Mouse (Mus musculus) spleen, adult 2 months (tissue): Measurements from ENCODE around the gene Olfr339.
"Not testable (repeated sequence)": the region's sequence is repeated elsewhere in the genome, so short reads cannot be mapped to it uniquely, and the experiment has no call there.

Source experiments
- CTCF ChIP-seq: fragments of 200-500 bp; IDR thresholded peaks from 2 replicates; pipeline ENCODE4 v1.5.1; 2011; ENCODE audit warnings: mild to moderate bottlenecking, inconsistent platforms; ENCODE audit not compliant: insufficient read depth, insufficient read length, insufficient replicate concordance; ENCODE audit errors: extremely low read depth
- POLR2A ChIP-seq: fragments of 200-500 bp; IDR thresholded peaks from 2 replicates; pipeline ENCODE4 v1.6.1; 2011; ENCODE audit warnings: low read depth, low read length, inconsistent platforms

- TF ChIP-seq CTCF, POLR2A: not testable (repeated sequence)
These were observed 3.6 kb upstream of the Olfr339 start for GRCm38 (mm10) chr2:36415174-36415573.
